Mouse (Mus musculus): ENCODE results near the gene Bnip1. TPM values are rescaled to one million over a fixed set of nuclear protein-coding genes. Genes with fewer than 3 reads are reported as not detected.

Bnip1 gene
- total RNA-seq, 2 experiments from 2014 or later = 59.8 to 68.9 TPM

DNA sequence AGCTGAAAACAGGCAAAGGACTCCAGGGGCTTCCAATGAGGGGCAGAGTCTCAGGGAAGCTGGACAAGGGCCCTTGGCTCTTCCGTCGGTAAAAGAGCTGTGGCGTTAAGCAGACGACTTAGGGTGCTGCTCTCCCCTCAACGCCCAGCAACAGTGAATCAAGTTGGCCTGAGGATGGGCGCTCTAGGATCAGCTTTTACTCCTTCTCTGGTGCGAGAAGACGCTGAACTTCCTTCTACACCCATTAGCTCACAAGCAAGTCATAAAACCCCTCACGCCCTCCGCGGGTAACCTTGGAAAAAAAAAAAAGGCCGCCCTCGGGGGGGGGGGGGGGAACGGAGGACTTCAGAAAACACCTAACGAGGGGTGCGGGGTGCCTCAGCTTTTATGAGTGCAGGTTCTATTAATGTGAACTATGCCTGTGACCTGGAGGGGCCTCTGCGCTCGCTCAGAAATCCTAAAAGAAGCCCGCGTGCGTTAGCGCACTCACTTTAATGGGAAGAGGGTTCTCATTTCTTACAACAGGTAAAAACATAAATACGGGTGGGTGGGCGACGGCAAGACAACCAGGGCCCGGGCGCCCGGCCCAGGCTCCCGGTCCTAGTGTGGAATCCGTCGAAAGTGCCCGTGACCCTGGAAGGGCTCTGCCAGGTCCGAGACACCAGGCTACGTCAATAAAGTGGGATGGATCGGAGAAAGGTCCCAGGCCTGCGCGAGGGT is 57.5 kb downstream of the Bnip1 start:
- no peak for ATAC-seq (replicated peaks; ENCODE audit: low FRiP score, low TSS enrichment, poor library complexity, severe bottlenecking)

DNA sequence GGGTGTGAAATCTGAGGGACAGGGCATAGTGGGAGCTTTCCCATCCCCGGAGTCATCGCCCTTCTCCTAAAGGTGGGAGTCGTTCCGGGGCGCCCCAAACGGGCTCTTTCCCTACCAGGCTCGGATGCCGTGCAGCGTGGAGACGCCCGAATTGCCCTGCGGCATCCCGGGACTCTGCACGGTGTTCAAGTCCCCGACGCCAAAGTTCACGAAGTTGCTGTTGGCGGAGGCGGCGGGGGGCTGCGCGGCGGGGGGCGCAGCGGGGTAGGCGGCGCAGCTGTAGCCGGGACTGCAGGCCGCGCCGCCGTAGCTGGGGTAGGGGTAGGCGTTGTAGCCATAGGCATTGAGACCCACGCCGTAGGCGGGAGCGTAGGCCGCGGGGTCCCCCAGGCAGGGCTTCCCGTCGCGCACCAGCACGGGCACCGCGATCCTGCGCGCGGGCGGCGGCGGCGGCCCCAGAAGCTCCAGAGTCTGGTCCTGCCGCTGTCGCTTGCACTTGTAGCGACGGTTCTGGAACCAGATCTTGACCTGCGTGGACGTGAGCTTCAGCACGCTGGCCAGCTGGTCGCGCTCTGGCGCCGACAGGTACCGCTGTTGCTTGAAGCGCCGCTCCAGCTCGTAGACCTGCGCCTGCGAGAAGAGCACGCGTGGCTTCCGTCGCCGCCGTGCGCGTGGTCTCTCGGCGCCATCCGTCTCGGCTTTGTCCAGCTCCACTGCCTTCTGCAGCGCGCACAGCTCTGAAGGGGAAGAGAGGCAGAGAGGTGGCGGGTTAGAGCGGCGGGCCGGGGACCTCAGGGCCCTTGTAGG is 58.2 kb downstream of the Bnip1 start:
- no peak for ATAC-seq (replicated peaks; ENCODE audit: low FRiP score, low TSS enrichment, poor library complexity, severe bottlenecking)

DNA sequence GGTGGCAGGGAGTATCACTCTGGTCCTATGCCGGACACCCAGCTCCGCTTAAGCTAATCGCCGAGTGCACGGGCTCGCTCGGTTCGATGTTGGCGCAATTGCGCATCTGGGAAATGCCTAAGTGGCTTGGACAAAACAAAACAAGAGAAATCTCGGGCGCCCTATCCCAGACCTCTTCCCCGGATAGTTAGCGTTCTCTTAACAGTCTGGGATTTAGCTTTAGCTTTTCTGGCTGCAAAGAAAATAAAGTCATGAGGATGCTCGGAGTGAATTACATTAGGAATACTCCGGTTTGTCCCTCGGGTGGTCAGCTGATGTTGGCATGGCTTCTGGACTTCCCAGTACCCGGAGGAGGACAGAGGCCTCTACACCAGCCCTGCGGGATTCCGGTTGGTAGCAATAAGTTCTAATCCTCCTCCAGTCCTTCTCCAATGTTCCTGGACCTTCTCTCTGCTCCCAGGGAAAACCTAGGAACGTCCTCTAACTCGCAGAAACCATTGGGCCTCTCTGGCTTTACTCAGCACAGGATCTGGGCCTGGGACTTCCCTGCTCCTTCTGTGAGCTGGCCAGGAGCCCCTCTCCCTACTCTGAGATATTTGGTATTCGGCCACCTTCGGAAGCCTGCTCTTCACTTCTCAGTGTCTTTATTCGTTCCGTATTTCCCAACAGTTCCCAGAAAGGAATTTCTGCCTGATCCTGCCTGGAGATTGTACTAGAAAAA is 59.0 kb downstream of the Bnip1 start:
- no peak for ATAC-seq (replicated peaks; ENCODE audit: low FRiP score, low TSS enrichment, poor library complexity, severe bottlenecking)

DNA sequence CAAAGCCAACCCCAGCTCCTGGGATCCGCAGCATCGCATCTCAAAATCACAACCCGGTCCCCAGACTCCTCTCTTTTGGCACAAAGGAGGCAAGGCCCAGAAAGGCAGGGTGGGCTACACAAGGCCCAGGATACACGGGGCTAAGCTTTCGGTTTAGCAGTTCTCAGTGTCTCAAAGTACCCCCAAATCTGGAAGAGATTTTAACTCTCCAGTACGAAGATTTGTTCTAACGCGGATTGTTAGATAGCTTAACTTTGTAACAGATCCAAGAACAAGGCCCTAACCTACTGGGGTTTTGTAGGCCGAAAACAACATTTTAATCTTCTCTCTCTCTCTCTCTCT is 59.5 kb downstream of the Bnip1 start:
- ATAC-seq (replicated peaks; ENCODE audit: low FRiP score, low TSS enrichment, poor library complexity, severe bottlenecking) = no peak

DNA sequence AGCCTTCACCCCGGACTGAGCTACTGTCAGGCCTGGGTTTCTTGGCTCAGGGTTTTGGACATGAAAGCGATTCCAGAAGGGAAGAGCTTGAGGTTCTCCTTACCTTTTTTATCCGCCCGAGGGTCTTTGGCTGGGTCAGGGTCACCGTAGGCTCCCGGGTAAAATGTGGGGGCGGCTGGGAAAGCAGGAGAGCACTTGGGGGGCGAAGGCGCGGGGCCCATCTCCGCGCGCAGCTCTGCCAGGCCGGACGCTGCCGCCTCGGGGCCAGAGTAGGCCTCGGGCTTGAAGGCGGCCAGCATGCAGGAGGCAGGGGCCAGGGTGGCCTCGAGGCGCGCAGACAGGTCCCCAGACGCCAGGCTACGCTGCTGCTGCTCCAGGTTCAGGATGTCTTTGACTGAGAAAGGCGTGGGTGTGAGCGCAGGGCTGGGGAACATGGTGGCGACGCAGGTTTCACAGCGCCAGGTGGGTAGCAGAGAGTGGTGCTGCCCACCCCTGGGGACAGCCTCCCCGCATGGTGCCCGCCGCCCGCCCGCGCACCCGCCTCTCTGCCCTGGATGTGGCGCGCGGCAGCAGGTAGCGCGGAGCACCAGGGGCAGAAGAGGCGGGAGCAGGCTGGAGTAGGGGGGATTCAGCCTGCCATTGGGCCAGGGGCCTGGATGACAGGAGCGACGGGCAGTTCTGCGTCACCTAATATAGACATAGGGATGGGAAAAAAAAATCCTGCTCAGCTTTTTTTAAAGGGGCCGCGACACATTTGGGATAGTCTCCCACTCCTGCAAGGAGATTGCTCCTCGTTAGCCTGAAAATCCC is 60.3 kb downstream of the Bnip1 start:
- ATAC-seq (replicated peaks; ENCODE audit: low FRiP score, low TSS enrichment, poor library complexity, severe bottlenecking) = no peak

DNA sequence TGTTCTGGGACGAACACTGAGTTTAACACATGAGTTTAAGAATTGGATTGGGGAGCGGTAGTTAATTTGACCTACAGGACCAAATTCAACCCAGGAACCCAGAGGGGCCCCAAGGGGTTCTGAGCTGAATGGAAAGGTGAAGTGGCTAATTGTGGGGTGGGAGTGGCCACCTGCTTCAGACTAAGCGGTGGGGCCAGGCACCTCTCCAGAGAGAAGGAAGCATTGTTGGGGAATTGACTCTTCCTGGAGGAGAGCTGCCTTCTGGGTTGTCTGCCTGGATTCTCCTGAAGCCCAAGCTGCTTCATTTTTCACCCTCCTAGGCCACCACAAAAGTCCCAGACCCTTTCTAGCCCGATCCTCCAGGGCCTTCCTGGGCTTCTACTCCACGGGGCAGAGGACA is 61.1 kb downstream of the Bnip1 start:
- ATAC-seq (replicated peaks; ENCODE audit: low FRiP score, low TSS enrichment, poor library complexity, severe bottlenecking) = no peak

Other genes with a start within 250 kb of the Bnip1 start
- 51.7 and 55.0 TPM in 2 replicates for gene Ergic1, start 219.6 kb upstream of the Bnip1 start, total RNA-seq (2014; fragmentation: Nextera tagmentation)
- gene Ergic1, start 219.6 kb upstream of the Bnip1 start, total RNA-seq (2017) = 31.6 and 40.3 TPM in 2 replicates
- 18.4 and 29.1 TPM in 2 replicates for gene Dusp1, start 218.9 kb upstream of the Bnip1 start, total RNA-seq (2014; fragmentation: Nextera tagmentation)
- gene Dusp1, start 218.9 kb upstream of the Bnip1 start, total RNA-seq (2017) = 73.3 and 79.0 TPM in 2 replicates
- 212 and 213 TPM in 2 replicates for gene Atp6v0e, start 117.8 kb upstream of the Bnip1 start, total RNA-seq (2014; fragmentation: Nextera tagmentation)
- gene Atp6v0e, start 117.8 kb upstream of the Bnip1 start, total RNA-seq (2017) = 270 and 362 TPM in 2 replicates
- 11.4 and 12.0 TPM in 2 replicates for gene Crebrf, start 65.4 kb upstream of the Bnip1 start, total RNA-seq (2014; fragmentation: Nextera tagmentation)
- gene Crebrf, start 65.4 kb upstream of the Bnip1 start, total RNA-seq (2017) = 17.9 and 37.0 TPM in 2 replicates
- gene Nkx2-5, start 63.9 kb downstream of the Bnip1 start, total RNA-seq (2014; fragmentation: Nextera tagmentation) = not detected in 2 replicates
- gene Nkx2-5, start 63.9 kb downstream of the Bnip1 start, total RNA-seq (2017) = not detected in 2 replicates
- 15.6 and 19.6 TPM in 2 replicates for gene Kifc5b, start 136.0 kb downstream of the Bnip1 start, total RNA-seq (2014; fragmentation: Nextera tagmentation)
- gene Kifc5b, start 136.0 kb downstream of the Bnip1 start, total RNA-seq (2017) = 9.1 and 9.7 TPM in 2 replicates
- gene Phf1, start 152.0 kb downstream of the Bnip1 start, total RNA-seq (2014; fragmentation: Nextera tagmentation) = 8.2 and 11.6 TPM in 2 replicates
- gene Phf1, start 152.0 kb downstream of the Bnip1 start, total RNA-seq (2017) = 2.2 and 2.8 TPM in 2 replicates
- 154 and 184 TPM in 2 replicates for gene Cuta, start 158.5 kb downstream of the Bnip1 start, total RNA-seq (2014; fragmentation: Nextera tagmentation)
- 55.2 and 93.0 TPM in 2 replicates for gene Cuta, start 158.5 kb downstream of the Bnip1 start, total RNA-seq (2017)
- 18.2 and 33.6 TPM in 2 replicates for gene Syngap1, start 160.2 kb downstream of the Bnip1 start, total RNA-seq (2014; fragmentation: Nextera tagmentation)
- gene Syngap1, start 160.2 kb downstream of the Bnip1 start, total RNA-seq (2017) = 7.7 and 9.1 TPM in 2 replicates
- gene Zbtb9, start 192.1 kb downstream of the Bnip1 start, total RNA-seq (2014; fragmentation: Nextera tagmentation) = 5.5 and 14.6 TPM in 2 replicates
- gene Zbtb9, start 192.1 kb downstream of the Bnip1 start, total RNA-seq (2017) = 18.3 and 22.0 TPM in 2 replicates
- 91.5 and 117 TPM in 2 replicates for gene Bak1, start 247.9 kb downstream of the Bnip1 start, total RNA-seq (2014; fragmentation: Nextera tagmentation)
- 37.5 and 38.6 TPM in 2 replicates for gene Bak1, start 247.9 kb downstream of the Bnip1 start, total RNA-seq (2017)